Mouse (Mus musculus): ENCODE measurements at regions not wholly inside any gene's neighbourhood (a gene's known extent, or its start where the extent isn't known, plus 50 kb on each side); places are given as distances from the start of the nearest gene placed in this dataset.

- DNase-seq (ENCODE audit: extremely low spot score) = peak; percentile 34
Measured at GRCm38 (mm10) chr6:8831204-8831603, 52.9 kb upstream of the Ica1 start.

GRCm38 (mm10) chr6:8832924-8833323 lies 54.6 kb upstream of the Ica1 start:
- no peak for DNase-seq (ENCODE audit: extremely low spot score)

GRCm38 (mm10) chr6:8853657-8854056 lies 75.4 kb upstream of the Ica1 start:
- DNase-seq (ENCODE audit: extremely low spot score) = no peak

- no peak for DNase-seq (ENCODE audit: extremely low spot score)
Measured at GRCm38 (mm10) chr6:8860581-8860980, 82.3 kb upstream of the Ica1 start.

GRCm38 (mm10) chr6:8863843-8864620 lies 84.2 kb upstream of the Nxph1 start:
- no peak for DNase-seq (ENCODE audit: extremely low spot score)

- no peak for DNase-seq (ENCODE audit: extremely low spot score)
Measured at GRCm38 (mm10) chr6:8877373-8878070, 70.7 kb upstream of the Nxph1 start.

- no peak for DNase-seq (ENCODE audit: extremely low spot score)
Measured at GRCm38 (mm10) chr6:8893665-8894064, 54.6 kb upstream of the Nxph1 start.

GRCm38 (mm10) chr6:8896097-8896496 lies 52.1 kb upstream of the Nxph1 start:
- no peak for DNase-seq (ENCODE audit: extremely low spot score)

GRCm38 (mm10) chr6:8896822-8897221 lies 51.4 kb upstream of the Nxph1 start:
- DNase-seq (ENCODE audit: extremely low spot score) = no peak

GRCm38 (mm10) chr6:8897334-8897733 lies 50.9 kb upstream of the Nxph1 start:
- DNase-seq (ENCODE audit: extremely low spot score) = no peak

GRCm38 (mm10) chr6:8898268-8898667 lies 50.0 kb upstream of the Nxph1 start:
- DNase-seq (ENCODE audit: extremely low spot score) = no peak
